Mouse (Mus musculus) kidney, adult 2 months (tissue): ENCODE measurements around the gene Ly86.

Source experiments
- CTCF ChIP-seq: fragments of 200-500 bp; conservative IDR thresholded peaks from 2 replicates; pipeline ENCODE4 v1.5.1; 2011; ENCODE audit warnings: low read depth, mild to moderate bottlenecking, control low read depth, low read length, moderate library complexity, mixed read lengths; ENCODE audit not compliant: insufficient read depth, insufficient read length
- POLR2A ChIP-seq: fragments of 200-500 bp; IDR thresholded peaks from one replicate; pipeline ENCODE4 v1.6.1; 2011; ENCODE audit warnings: low read depth, low read length, control low read depth

DNA sequence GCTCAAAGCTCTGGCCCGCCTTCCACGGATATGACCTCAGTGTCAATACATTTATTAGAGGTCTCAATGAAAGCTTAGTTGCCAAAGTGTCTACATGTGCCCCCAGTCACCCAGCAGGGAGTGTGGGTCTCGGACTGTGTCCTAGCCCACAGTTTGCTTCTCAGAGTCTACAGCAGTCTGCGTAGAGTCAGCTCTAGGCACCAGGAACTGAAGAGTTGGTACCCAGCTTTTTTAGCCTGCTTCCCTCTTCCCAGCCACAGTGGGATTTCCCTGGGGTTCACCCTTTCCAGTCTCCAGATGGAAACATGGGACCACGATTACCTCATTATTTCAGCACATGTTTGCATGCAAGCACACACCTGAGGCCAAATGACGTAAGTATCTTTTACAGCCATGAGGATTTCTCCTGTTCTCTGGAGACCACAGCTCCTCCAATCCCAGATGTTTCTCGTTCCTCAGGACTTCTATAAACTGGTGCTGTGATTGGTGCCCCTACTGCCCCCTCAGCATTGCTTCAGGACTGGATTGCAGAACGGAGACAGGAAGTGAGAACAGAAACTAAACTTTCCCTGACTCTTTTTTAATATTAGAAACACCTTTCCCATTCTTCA lies 84.8 kb downstream of the Ly86 start:
- TF ChIP-seq CTCF, result no peak
- no peak for TF ChIP-seq POLR2A
